Mouse (Mus musculus): ENCODE data around the gene Anapc16. TPM values are rescaled to one million over a fixed set of nuclear protein-coding genes. Genes with fewer than 3 reads are reported as not detected.
A peak's percentile ranks its signal among the peaks of the same experiment; 100 is the strongest.
"Not testable (repeated sequence)": the region's sequence is repeated elsewhere in the genome, so short reads cannot be mapped to it uniquely, and the experiment has no call there.

Gene Anapc16
- total and polyA plus RNA-seq, 3 experiments: 53.7 to 61.5 TPM; not detected in 1

DNA sequence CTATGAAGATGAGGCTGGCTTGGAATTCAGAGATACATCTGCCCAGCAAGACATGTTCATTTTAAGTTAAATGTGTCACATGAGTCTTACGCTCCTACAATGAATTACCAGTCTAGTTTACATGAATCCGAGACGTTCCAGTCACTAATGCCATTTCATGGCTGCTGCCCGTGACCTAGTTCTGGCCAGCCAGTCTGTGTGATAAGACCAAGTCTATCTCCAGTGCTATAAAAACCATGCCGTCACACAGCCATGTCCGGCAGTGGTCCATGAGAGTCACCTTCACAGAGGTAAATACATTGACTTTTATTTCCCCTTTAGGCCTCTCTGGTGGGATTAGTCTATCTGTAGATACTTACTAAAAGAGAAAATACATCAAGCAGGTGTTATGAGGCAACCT, 7.0 kb downstream of the Anapc16 start:
- Histone ChIP-seq H3K9me3 (replicated peaks; ENCODE audit: insufficient read depth, low read length) (no peaks in the 10 kb centered on the region), H3K4me1 (ENCODE audit: control insufficient read depth in 1 of 2, insufficient read depth in 2 of 2, low read length in 2 of 2) (peaks cover 6 to 7% of the 10 kb centered on the region in 2 experiments), H3K79me2 (ENCODE audit: control insufficient read depth, insufficient read depth, low read length, poor library complexity) (peaks cover 5% of the 10 kb centered on the region), H3K27ac (ENCODE audit: control insufficient read depth, low read depth, low read length) (no peak overlapping the region), H3K9ac (ENCODE audit: control insufficient read depth, low read depth, low read length, poor library complexity, severe bottlenecking) (no peak overlapping the region), H3K4me3 (ENCODE audit: control insufficient read depth in 1 of 2, insufficient read depth in 1 of 2, low read depth in 2 of 2, low read length in 2 of 2) (no peak overlapping the region), H3K27me3 (ENCODE audit: control insufficient read depth in 1 of 2, insufficient read depth in 2 of 2, low read length in 2 of 2) (no peaks in the 10 kb centered on the region), H3K36me3 (ENCODE audit: control insufficient read depth in 1 of 2, insufficient read depth in 2 of 2, low read length in 2 of 2) (peaks cover 6 to 29% of the 10 kb centered on the region in 2 experiments; a peak in 3 of 4 replicates)
- TF ChIP-seq UBTF (IDR thresholded peaks at IDR 0.05; ENCODE audit: borderline replicate concordance, insufficient read depth, low read depth, low read length) (no peak), POLR2AphosphoS5 (IDR thresholded peaks at IDR 0.05; ENCODE audit: borderline replicate concordance, low read depth, low read length) (no peak), RAD21 (IDR thresholded peaks at IDR 0.05; ENCODE audit: low read depth, low read length) (no peak), MYB (IDR thresholded peaks at IDR 0.05; ENCODE audit: low read depth, low read length) (no peak), CHD2 (IDR thresholded peaks at IDR 0.05; ENCODE audit: low read length) (no peak), MAX (IDR thresholded peaks at IDR 0.05; ENCODE audit: low read length) (no peak), E2F4 (IDR thresholded peaks at IDR 0.05; ENCODE audit: borderline replicate concordance, low read depth, low read length) (no peak), POLR2AphosphoS2 (IDR thresholded peaks at IDR 0.05; ENCODE audit: low read length) (no peak), MYC (IDR thresholded peaks at IDR 0.05; ENCODE audit: low read depth, low read length) (no peak), NELFE (IDR thresholded peaks at IDR 0.05; ENCODE audit: low read depth, low read length) (no peak), ETS1 (IDR thresholded peaks at IDR 0.05; ENCODE audit: low read depth, low read length) (no peak), ZMIZ1 (IDR thresholded peaks at IDR 0.05; ENCODE audit: low read depth, low read length) (no peak), JUND (IDR thresholded peaks at IDR 0.05; ENCODE audit: low read depth, low read length) (no peak)
- no peak for DNase-seq (ENCODE audit: low read depth, low spot score)

DNA sequence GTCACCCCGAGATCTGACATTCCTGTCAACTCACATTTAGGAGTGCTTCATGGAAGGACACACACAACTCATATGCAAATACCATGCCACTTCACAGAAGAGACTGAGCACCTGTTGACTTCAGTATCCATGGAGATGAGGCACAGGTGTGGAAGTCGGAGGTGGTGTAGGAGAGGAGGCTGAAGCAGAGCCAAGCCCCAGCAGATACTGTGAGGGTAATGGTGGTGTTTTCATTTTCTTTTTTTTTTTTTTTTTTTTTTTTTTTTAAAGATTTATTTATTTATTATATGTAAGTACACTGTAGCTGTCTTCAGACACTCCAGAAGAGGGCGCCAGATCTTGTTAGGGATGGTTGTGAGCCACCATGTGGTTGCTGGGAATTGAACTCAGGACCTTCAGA, 9.1 kb downstream of the Anapc16 start:
- not testable (repeated sequence) for H3K4me1 ChIP-seq (ENCODE audit: control insufficient read depth in 1 of 2, insufficient read depth in 2 of 2, low read length in 2 of 2); H3K4me3 ChIP-seq (ENCODE audit: control insufficient read depth in 1 of 2, insufficient read depth in 1 of 2, low read depth in 2 of 2, low read length in 2 of 2); H3K27me3 ChIP-seq (ENCODE audit: control insufficient read depth in 1 of 2, insufficient read depth in 2 of 2, low read length in 2 of 2); DNase-seq (ENCODE audit: low read depth, low spot score); H3K79me2 ChIP-seq (ENCODE audit: control insufficient read depth, insufficient read depth, low read length, poor library complexity); H3K27ac ChIP-seq (ENCODE audit: control insufficient read depth, low read depth, low read length); H3K9me3 ChIP-seq (replicated peaks; ENCODE audit: insufficient read depth, low read length); H3K9ac ChIP-seq (ENCODE audit: control insufficient read depth, low read depth, low read length, poor library complexity, severe bottlenecking)
- peaks cover 17 to 19% of the 10 kb centered on the region in 2 experiments for H3K36me3 ChIP-seq (ENCODE audit: control insufficient read depth in 1 of 2, insufficient read depth in 2 of 2, low read length in 2 of 2)
- peak; percentile 75 for TF ChIP-seq ZNF384 (IDR thresholded peaks at IDR 0.05; ENCODE audit: low read depth, low read length)

DNA sequence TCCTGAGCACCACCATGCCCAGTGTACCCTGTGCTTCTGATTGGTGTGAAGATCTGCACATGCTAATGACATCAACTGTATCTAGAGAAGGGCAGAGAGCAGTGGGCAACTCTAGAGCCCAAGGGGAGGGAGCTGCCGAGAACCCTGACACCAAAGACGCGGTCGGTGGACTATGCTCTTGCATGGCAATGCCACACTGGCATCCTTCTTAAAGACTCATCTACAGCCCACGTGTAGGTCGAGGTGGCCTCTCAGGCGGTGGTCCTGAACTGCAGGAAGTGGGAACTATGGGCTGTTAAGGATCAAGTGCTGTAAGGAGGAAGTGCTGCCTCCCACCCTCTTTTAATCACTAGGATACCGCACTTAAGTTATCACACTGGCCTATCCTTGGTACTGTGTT, 10.9 kb downstream of the Anapc16 start:
- H3K36me3 ChIP-seq (ENCODE audit: control insufficient read depth in 1 of 2, insufficient read depth in 2 of 2, low read length in 2 of 2): peaks cover 6 to 21% of the 10 kb centered on the region in 2 experiments
- no peak overlapping the region for H3K4me3 ChIP-seq (ENCODE audit: control insufficient read depth in 1 of 2, insufficient read depth in 1 of 2, low read depth in 2 of 2, low read length in 2 of 2)
- H3K9ac ChIP-seq (ENCODE audit: control insufficient read depth, low read depth, low read length, poor library complexity, severe bottlenecking): no peak overlapping the region
- no peaks in the 10 kb centered on the region for H3K27me3 ChIP-seq (ENCODE audit: control insufficient read depth in 1 of 2, insufficient read depth in 2 of 2, low read length in 2 of 2)
- H3K27ac ChIP-seq (ENCODE audit: control insufficient read depth, low read depth, low read length): no peak overlapping the region
- DNase-seq (ENCODE audit: low read depth, low spot score): no peak
- no peak for TF ChIP-seq JUND (IDR thresholded peaks at IDR 0.05; ENCODE audit: low read depth, low read length)
- no peak for TF ChIP-seq CHD2 (IDR thresholded peaks at IDR 0.05; ENCODE audit: low read length)
- no peak for TF ChIP-seq ZC3H11A (IDR thresholded peaks at IDR 0.05; ENCODE audit: low read depth, low read length)
- TF ChIP-seq MYC (IDR thresholded peaks at IDR 0.05; ENCODE audit: low read depth, low read length): no peak
- no peak for TF ChIP-seq BHLHE40 (IDR thresholded peaks at IDR 0.05; ENCODE audit: borderline replicate concordance, low read depth, low read length)
- TF ChIP-seq NELFE (IDR thresholded peaks at IDR 0.05; ENCODE audit: low read depth, low read length): no peak
- no peak for TF ChIP-seq UBTF (IDR thresholded peaks at IDR 0.05; ENCODE audit: borderline replicate concordance, insufficient read depth, low read depth, low read length)
- no peak for TF ChIP-seq MAX (IDR thresholded peaks at IDR 0.05; ENCODE audit: low read length)
- no peak for TF ChIP-seq CHD1 (IDR thresholded peaks at IDR 0.05; ENCODE audit: low read depth, low read length)
- TF ChIP-seq GABPA (IDR thresholded peaks at IDR 0.05; ENCODE audit: low read depth, low read length): no peak
- TF ChIP-seq MYB (IDR thresholded peaks at IDR 0.05; ENCODE audit: low read depth, low read length): no peak
- no peaks in the 10 kb centered on the region for H3K9me3 ChIP-seq (replicated peaks; ENCODE audit: insufficient read depth, low read length)
- no peaks in the 10 kb centered on the region; a peak in 1 of 4 replicates for H3K4me1 ChIP-seq (ENCODE audit: control insufficient read depth in 1 of 2, insufficient read depth in 2 of 2, low read length in 2 of 2)
- H3K79me2 ChIP-seq (ENCODE audit: control insufficient read depth, insufficient read depth, low read length, poor library complexity): 0 out of 2 replicates have a peak, but pooled peaks cover under 1% of the 10 kb centered on the region

All from MEL (cell line).